In the genomic region with DNA sequence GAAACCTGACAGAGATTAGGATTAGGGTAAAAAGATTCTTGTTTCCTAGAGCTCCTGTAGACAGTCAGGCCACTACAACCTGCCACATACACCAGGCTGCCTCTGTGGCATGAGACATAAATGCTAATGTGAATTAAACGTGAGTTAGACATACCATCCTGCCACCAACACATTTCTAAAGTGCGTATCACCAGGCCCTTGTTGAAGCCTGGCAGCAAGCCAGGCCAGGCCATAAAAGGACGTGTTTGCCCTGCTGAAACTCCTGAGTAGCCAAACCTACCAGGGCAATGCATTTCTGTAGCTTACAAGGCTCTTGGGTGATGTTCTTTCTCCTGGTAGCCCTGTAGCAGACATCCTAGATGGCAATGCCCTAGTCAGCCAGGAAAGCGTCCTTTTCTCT, we compare ENCODE assay signal across 14 mouse cellular contexts.
DNase-seq lines count a peak whose midpoint lies in the region; ATAC-seq and TF ChIP-seq lines count a peak whose summit lies in the region.
"Had no signal": no experiment of that assay in that cellular context is flagged by ENCODE, and none has a peak within 500 bp of the region (broad histone marks: within the 10 kb centered on the region; RNA-seq: fewer than 3 reads in every experiment).

No protein-coding gene starts in this region.

- no peak overlapping the region for H3K9ac ChIP-seq in heart, embryonic 14.5 days (ENCODE audit: low read length)
- H3K9ac ChIP-seq in heart, embryonic 12.5 days: no peak overlapping the region
- H3K9ac ChIP-seq in liver, adult 2 months (ENCODE audit: low read depth, low read length): no peak overlapping the region
- no peak overlapping the region for H3K9ac ChIP-seq in liver, embryonic 11.5 days (ENCODE audit: low read depth, low read length)
- H3K9ac ChIP-seq: forebrain, postnatal 0 days; limb, embryonic 15.5 days; neural tube, embryonic 13.5 days had no signal

- 20% methylated on average over 4 of the region's 4 CpGs for WGBS in heart, embryonic 14.5 days
- 22% methylated on average over 4 of the region's 4 CpGs for WGBS in heart, embryonic 12.5 days
- WGBS in liver, adult 2 months: 48% methylated on average over 4 of the region's 4 CpGs
- WGBS in liver, embryonic 11.5 days: 57% methylated on average over 4 of the region's 4 CpGs

- TF ChIP-seq CTCF in liver, adult 2 months (IDR thresholded peaks at IDR 0.05; ENCODE audit: low read depth, low read length): no peak
- no peak for TF ChIP-seq CTCF in brain, embryonic 14.5 days (IDR thresholded peaks at IDR 0.05; ENCODE audit: borderline replicate concordance, extremely low read depth, insufficient read depth, insufficient read length)

- TF ChIP-seq POLR2A in liver, adult 2 months (IDR thresholded peaks at IDR 0.05; ENCODE audit: extremely low read depth, insufficient read depth, low read length): no peak
- TF ChIP-seq POLR2A in brain, embryonic 14.5 days (IDR thresholded peaks at IDR 0.05; ENCODE audit: borderline replicate concordance, extremely low read depth, insufficient read depth, insufficient read length, poor library complexity, severe bottlenecking): no peak

- H3K36me3 ChIP-seq in heart, embryonic 14.5 days (ENCODE audit: control insufficient read depth, insufficient read depth, low read length): no peaks in the 10 kb centered on the region
- H3K36me3 ChIP-seq in heart, embryonic 12.5 days: no peaks in the 10 kb centered on the region
- H3K36me3 ChIP-seq in liver, adult 2 months (ENCODE audit: control insufficient read depth, insufficient read depth, low read length): no peaks in the 10 kb centered on the region
- H3K36me3 ChIP-seq in liver, embryonic 11.5 days (ENCODE audit: control insufficient read depth, insufficient read depth, low read length): no peaks in the 10 kb centered on the region
- H3K36me3 ChIP-seq: hindbrain, embryonic 10.5 days; limb, embryonic 15.5 days; neural tube, embryonic 13.5 days had no signal

- H3K4me1 ChIP-seq in heart, embryonic 14.5 days (ENCODE audit: control insufficient read depth in 2 of 2, insufficient read depth in 2 of 2, low read length in 2 of 2): peaks cover 3 to 6% of the 10 kb centered on the region in 2 experiments; a peak in 2 of 4 replicates
- H3K4me1 ChIP-seq in heart, embryonic 12.5 days (replicated peaks): 0 out of 2 replicates have a peak, but pooled peaks cover 3% of the 10 kb centered on the region
- H3K4me1 ChIP-seq in liver, adult 2 months (ENCODE audit: control insufficient read depth, insufficient read depth, low read length): peaks cover 3% of the 10 kb centered on the region; the same call in 1 of the 2 replicates
- no peaks in the 10 kb centered on the region for H3K4me1 ChIP-seq in liver, embryonic 11.5 days (replicated peaks; ENCODE audit: control insufficient read depth, insufficient read depth, low read length)
- H3K4me1 ChIP-seq: hindbrain, embryonic 10.5 days; limb, embryonic 15.5 days had no signal

- peak; percentile 6 for DNase-seq in adrenal gland, adult 2 months
- no peak for DNase-seq in adrenal gland, adult 8-10 months
- DNase-seq in liver, adult 2 months (ENCODE audit: extremely low read depth, low read depth, low spot score): peak; percentile 2
- DNase-seq in liver, embryonic 11.5 days (ENCODE audit: low spot score): no peak
- peak; percentile 26 for DNase-seq in brain, embryonic 14.5 days (ENCODE audit: low read depth)
- DNase-seq: forebrain, postnatal 0 days; gastrocnemius, postnatal 10 days; thymus, postnatal 14 days had no signal

- H3K27me3 ChIP-seq in heart, embryonic 14.5 days (ENCODE audit: control insufficient read depth, insufficient read depth, low read length): no peaks in the 10 kb centered on the region
- no peaks in the 10 kb centered on the region for H3K27me3 ChIP-seq in heart, embryonic 12.5 days (replicated peaks)
- H3K27me3 ChIP-seq in liver, adult 2 months (ENCODE audit: control insufficient read depth, insufficient read depth, low read length): no peaks in the 10 kb centered on the region
- H3K27me3 ChIP-seq in liver, embryonic 11.5 days (replicated peaks; ENCODE audit: control insufficient read depth, insufficient read depth, low read length): no peaks in the 10 kb centered on the region
- H3K27me3 ChIP-seq: limb, embryonic 15.5 days; neural tube, embryonic 13.5 days had no signal

- ATAC-seq in heart, embryonic 14.5 days (ENCODE audit: insufficient number of reproducible peaks, insufficient read depth, low FRiP score, low read depth): peak; percentile 26; the same call in 1 of the 2 replicates
- no peak for ATAC-seq in heart, embryonic 12.5 days (ENCODE audit: insufficient number of reproducible peaks, low FRiP score)
- ATAC-seq in liver, embryonic 11.5 days (replicated peaks; ENCODE audit: low FRiP score): no peak
- ATAC-seq in inflammation-experienced regulatory T-cells, adult 6 months: no peak
- ATAC-seq: forebrain, postnatal 0 days had no signal

- no peak overlapping the region for H3K4me3 ChIP-seq in heart, embryonic 14.5 days (ENCODE audit: control insufficient read depth in 1 of 2, insufficient read depth in 1 of 2, low read depth in 1 of 2, low read length in 2 of 2)
- H3K4me3 ChIP-seq in heart, embryonic 12.5 days: no peak overlapping the region
- no peak overlapping the region for H3K4me3 ChIP-seq in liver, adult 2 months (ENCODE audit: insufficient read depth, low read depth, low read length)
- no peak overlapping the region for H3K4me3 ChIP-seq in liver, embryonic 11.5 days (ENCODE audit: low read depth, low read length)
- H3K4me3 ChIP-seq: hindbrain, embryonic 10.5 days; limb, embryonic 15.5 days; neural tube, embryonic 13.5 days had no signal

- no peak overlapping the region for H3K4me2 ChIP-seq in heart, embryonic 14.5 days (ENCODE audit: low read length)
- H3K4me2 ChIP-seq in heart, embryonic 12.5 days: no peak overlapping the region
- no peak overlapping the region for H3K4me2 ChIP-seq in liver, embryonic 11.5 days
- H3K4me2 ChIP-seq: limb, embryonic 15.5 days; neural tube, embryonic 13.5 days had no signal

- H3K9me3 ChIP-seq in heart, embryonic 14.5 days (ENCODE audit: control insufficient read depth, low read length): no peaks in the 10 kb centered on the region
- no peaks in the 10 kb centered on the region for H3K9me3 ChIP-seq in heart, embryonic 12.5 days (replicated peaks)
- no peaks in the 10 kb centered on the region for H3K9me3 ChIP-seq in liver, embryonic 11.5 days (ENCODE audit: control insufficient read depth, low read length)
- H3K9me3 ChIP-seq: hindbrain, embryonic 10.5 days; limb, embryonic 15.5 days; neural tube, embryonic 13.5 days had no signal

- no peak overlapping the region for H3K27ac ChIP-seq in heart, embryonic 14.5 days (replicated peaks in 1 of 2; ENCODE audit: control insufficient read depth in 1 of 2, insufficient read depth in 1 of 2, low read depth in 2 of 2, low read length in 2 of 2)
- no peak overlapping the region for H3K27ac ChIP-seq in heart, embryonic 12.5 days (ENCODE audit: poor library complexity, severe bottlenecking)
- H3K27ac ChIP-seq in liver, adult 2 months (replicated peaks; ENCODE audit: insufficient read depth, low read depth, low read length): no peak overlapping the region
- H3K27ac ChIP-seq in liver, embryonic 11.5 days (ENCODE audit: low read depth, low read length): no peak overlapping the region
- H3K27ac ChIP-seq: hindbrain, embryonic 10.5 days; limb, embryonic 15.5 days; neural tube, embryonic 13.5 days had no signal

- H3K79me2 ChIP-seq in liver, adult 2 months (ENCODE audit: control insufficient read depth, insufficient read depth, low read length): no peaks in the 10 kb centered on the region

Comparison
In these comparisons a context has a peak if more than half of its experiments do, and no peak if none do; other contexts are left out.
1. DNase-seq: peak in adrenal gland, adult 2 months (single experiment), liver, adult 2 months (single experiment) and brain, embryonic 14.5 days (single experiment); none in adrenal gland, adult 8-10 months (single experiment) and liver, embryonic 11.5 days (single experiment).